Mouse (Mus musculus): Measurements from ENCODE around the gene Ppt2. TPM values are rescaled to one million over a fixed set of nuclear protein-coding genes. Genes with fewer than 3 reads are reported as not detected.

Gene Ppt2
- total RNA-seq (2021), result 10 to 100 TPM; 40.5 to 42.2 TPM
- long read RNA-seq, experiment 1, partial matches to known transcripts, result 1 of 40 reads
- long read RNA-seq, experiment 1, other reads (novel, unspliced or antisense), result 32 of 40 reads
- long read RNA-seq, experiment 2, transcript Ppt2-209 (9 exons, 1,710 nt), result major isoform, 7 of 47 reads
- long read RNA-seq, experiment 2, partial matches to known transcripts, result 0 of 47 reads
- long read RNA-seq, experiment 2, other reads (novel, unspliced or antisense), result 37 of 47 reads

- peak; percentile 80 for DNase-seq
- Histone ChIP-seq H3K4me3 (peak within 1 kb of the TSS; percentile 94), H3K27ac (peak within 1 kb of the TSS; percentile 96)
- no peak for TF ChIP-seq CTCF (IDR thresholded peaks at IDR 0.05)
- intact Hi-C loops (cut with DNase I), result loop anchor here (2.0 kb wide), 1 partner anchor 23 kb away; the partner anchor contains the start of gene Agpat1
Measured at GRCm38 (mm10) chr17:34627943-34628643, at the start of gene Ppt2. Gene Ppt2 (minus strand): TSS chr17:34628510.

GRCm38 (mm10) chr17:34676671-34677070 is 48.4 kb upstream of the Ppt2 start:
- intact Hi-C loops (cut with DNase I), result no loop called here
- Histone ChIP-seq H3K27ac (peak overlapping the region; percentile 59), H3K4me3 (no peak overlapping the region)
- no peak for TF ChIP-seq CTCF (IDR thresholded peaks at IDR 0.05)
- DNase-seq, result peak; percentile 68

DNA sequence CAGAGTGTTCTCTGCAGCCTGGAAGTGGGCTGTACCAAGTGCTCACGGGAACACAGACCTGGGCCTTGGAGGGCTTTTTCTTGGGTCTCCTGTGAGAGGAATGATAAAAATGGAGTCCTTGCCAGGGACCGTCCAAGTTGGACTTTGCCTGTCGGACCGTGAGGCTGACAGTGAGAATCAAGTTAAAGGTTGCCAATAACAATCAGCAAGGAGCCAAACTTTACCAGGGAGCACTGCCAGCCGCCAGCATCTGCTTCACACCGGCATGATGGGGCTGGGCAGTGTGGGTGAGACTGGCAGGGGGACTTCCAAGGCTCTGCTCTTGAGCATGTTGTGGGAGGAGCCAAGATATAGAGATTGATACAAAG is 47.8 kb upstream of the Ppt2 start:
- intact Hi-C loops (cut with DNase I), result no loop called here
- no peak for TF ChIP-seq CTCF (IDR thresholded peaks at IDR 0.05)
- H3K4me3 ChIP-seq, result no peak overlapping the region
- DNase-seq, result no peak
- peak overlapping the region; percentile 59 for H3K27ac ChIP-seq

GRCm38 (mm10) chr17:34675205-34676092 is 47.1 kb upstream of the Ppt2 start:
- no peak overlapping the region for H3K4me3 ChIP-seq
- TF ChIP-seq CTCF (IDR thresholded peaks at IDR 0.05), result no peak
- peak overlapping the region; percentile 59 for H3K27ac ChIP-seq
- intact Hi-C loops (cut with DNase I), result no loop called here
- no peak for DNase-seq

- no peak for DNase-seq
- peak overlapping the region; percentile 59 for H3K27ac ChIP-seq
- no peak for TF ChIP-seq CTCF (IDR thresholded peaks at IDR 0.05)
- no peak overlapping the region for H3K4me3 ChIP-seq
- intact Hi-C loops (cut with DNase I), result no loop called here
Measured at GRCm38 (mm10) chr17:34674524-34675204, 46.4 kb upstream of the Ppt2 start.

DNA sequence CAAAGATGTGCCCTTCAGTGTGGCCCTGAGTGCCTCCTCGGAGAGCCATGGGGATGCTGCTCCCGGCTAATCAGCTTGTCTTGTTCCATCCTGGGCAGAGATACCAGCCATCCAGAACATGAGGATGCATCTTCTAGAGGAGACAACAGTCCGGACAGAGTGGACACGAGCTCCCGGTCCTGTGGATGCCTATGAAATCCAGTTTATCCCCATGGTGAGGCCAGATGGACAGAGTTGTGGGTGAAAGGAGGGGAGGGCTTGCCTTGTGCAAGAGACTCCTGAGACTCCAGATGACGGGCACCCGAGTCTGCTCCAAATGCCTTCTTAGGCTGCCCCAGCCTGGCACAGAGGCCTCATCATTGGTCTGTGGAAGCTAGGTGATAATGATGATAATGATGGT is 44.8 kb upstream of the Ppt2 start:
- TF ChIP-seq CTCF (IDR thresholded peaks at IDR 0.05), result no peak
- no peak for DNase-seq
- intact Hi-C loops (cut with DNase I), result no loop called here
- no peak overlapping the region for H3K27ac ChIP-seq
- no peak overlapping the region for H3K4me3 ChIP-seq

DNA sequence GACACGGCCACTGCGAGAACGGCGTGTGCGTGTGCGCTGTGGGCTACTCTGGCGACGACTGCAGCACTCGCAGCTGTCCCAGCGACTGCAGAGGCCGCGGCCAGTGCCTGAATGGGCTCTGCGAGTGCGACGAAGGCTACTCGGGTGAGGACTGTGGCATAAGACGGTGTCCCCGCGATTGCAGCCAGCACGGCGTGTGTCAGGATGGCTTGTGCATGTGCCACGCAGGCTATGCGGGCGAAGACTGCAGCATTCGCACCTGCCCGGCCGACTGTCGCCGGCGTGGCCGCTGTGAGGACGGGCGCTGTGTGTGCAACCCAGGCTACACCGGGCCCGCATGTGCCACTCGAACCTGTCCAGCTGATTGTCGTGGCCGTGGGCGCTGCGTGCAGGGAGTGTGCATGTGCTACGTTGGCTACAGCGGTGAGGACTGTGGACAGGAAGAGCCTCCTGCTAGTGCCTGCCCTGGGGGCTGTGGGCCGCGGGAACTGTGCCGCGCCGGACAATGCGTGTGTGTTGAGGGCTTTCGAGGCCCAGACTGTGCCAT is 44.0 kb upstream of the Ppt2 start:
- H3K27ac ChIP-seq, result no peak overlapping the region
- no peak for DNase-seq
- intact Hi-C loops (cut with DNase I), result no loop called here
- H3K4me3 ChIP-seq, result peak overlapping the region; percentile 47; the same call in 1 of the 2 replicates
- TF ChIP-seq CTCF (IDR thresholded peaks at IDR 0.05), result no peak

GRCm38 (mm10) chr17:34671151-34672066 is 43.1 kb upstream of the Ppt2 start:
- no peak overlapping the region for H3K27ac ChIP-seq
- TF ChIP-seq CTCF (IDR thresholded peaks at IDR 0.05), result no peak
- H3K4me3 ChIP-seq, result peak overlapping the region; percentile 47
- DNase-seq, result no peak
- intact Hi-C loops (cut with DNase I), result no loop called here

DNA sequence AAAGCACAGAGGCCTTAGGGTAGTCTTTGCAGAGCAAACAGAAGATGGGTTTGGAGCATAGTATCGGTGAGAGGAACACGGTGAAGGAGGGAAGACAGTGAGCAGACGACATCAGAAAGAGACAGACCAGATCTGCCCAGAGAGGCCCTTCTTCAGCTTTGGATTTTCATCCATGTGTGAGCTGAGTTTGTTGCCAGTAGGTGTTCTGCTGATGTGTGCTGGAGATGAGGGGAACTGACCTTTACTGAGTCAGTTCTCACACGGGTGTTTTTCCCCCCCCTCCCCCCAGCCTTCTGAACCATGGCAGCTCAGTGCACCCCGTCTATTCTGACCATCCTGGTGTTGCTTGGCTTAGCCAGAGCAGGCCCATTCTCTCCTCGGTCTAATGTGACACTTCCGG is 41.9 kb upstream of the Ppt2 start, which contains the start of gene Tnxb:
TSS of gene Tnxb (plus strand) at position 301 of the 400 bp plus-strand sequence.
- Histone ChIP-seq H3K4me3 (peak within 1 kb of the TSS; percentile 47), H3K27ac (peak within 1 kb of the TSS; percentile 53)
- DNase-seq, result no peak
- intact Hi-C loops (cut with DNase I), result no loop called here
- no peak for TF ChIP-seq CTCF (IDR thresholded peaks at IDR 0.05)

DNA sequence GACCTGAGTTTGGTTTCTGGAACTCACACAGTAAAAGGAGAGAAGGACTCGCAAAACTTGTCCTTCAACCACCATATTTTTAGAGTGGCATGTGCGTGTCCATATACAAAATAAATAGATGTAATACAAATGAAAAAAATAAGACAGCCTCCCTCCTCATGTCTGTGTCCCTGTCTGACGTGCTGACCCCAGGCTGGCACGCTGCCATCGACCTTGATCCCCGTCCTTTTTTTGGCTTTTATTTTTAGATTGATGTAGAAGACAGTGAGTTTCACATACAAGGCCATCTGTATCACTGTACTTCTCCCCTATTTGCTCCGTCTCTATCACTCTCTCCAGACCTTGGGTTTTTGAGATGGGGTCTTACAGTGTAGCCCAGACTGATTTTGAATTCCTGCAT is 36.2 kb upstream of the Ppt2 start:
- peak; percentile 29 for DNase-seq
- intact Hi-C loops (cut with DNase I), result no loop called here
- TF ChIP-seq CTCF (IDR thresholded peaks at IDR 0.05), result no peak
- Histone ChIP-seq H3K4me3 (no peak overlapping the region), H3K27ac (no peak overlapping the region; the same call in 1 of the 2 replicates)

- TF ChIP-seq CTCF (IDR thresholded peaks at IDR 0.05), result no peak
- H3K27ac ChIP-seq, result peak overlapping the region; percentile 90
- no peak for DNase-seq
- peak overlapping the region; percentile 69 for H3K4me3 ChIP-seq
- intact Hi-C loops (cut with DNase I), result no loop called here
Measured at GRCm38 (mm10) chr17:34663558-34663957, 35.2 kb upstream of the Ppt2 start.
